Mouse (Mus musculus) testis, adult 10 weeks (tissue): ENCODE measurements around the gene Dleu7. TPM values are rescaled to one million over a fixed set of nuclear protein-coding genes. Genes with fewer than 3 reads are reported as not detected.

Source experiments
- polyA plus RNA-seq: library from polyadenylated mRNA; stranded (reverse); fragments of 350-450 nt; fragmentation: Illumina TruSeq; extraction: RNeasy Lipid Tissue Mini Kit (QIAGEN cat#74804); gene quantifications from one replicate; pipeline ENCODE4 v1.2.3, GENCODE M21; 2014; ENCODE audit warnings: low read depth, low replicate concordance

Dleu7 gene
- 0.69 TPM for polyA plus RNA-seq

GRCm38 (mm10) chr14:62292488-62293339 is at the start of gene Dleu7, which contains the start of gene Rnaseh2b:
Gene Dleu7, minus strand, starts transcription at chr14:62293047.
Gene Rnaseh2b, plus strand, starts transcription at chr14:62292589.

Other genes with a start within 250 kb of the Dleu7 start
- 16.2 TPM for gene Rnaseh2b, start 458 bp downstream of the Dleu7 start, polyA plus RNA-seq
- 0.25 TPM for gene Gucy1b2, start 163.2 kb upstream of the Dleu7 start, polyA plus RNA-seq